Mouse (Mus musculus): ENCODE results near the gene Spred3. TPM values are rescaled to one million over a fixed set of nuclear protein-coding genes. Genes with fewer than 3 reads are reported as not detected.

The Spred3 gene
- total RNA-seq, 4 experiments from 2014 or later = 1.6 to 3.6 (median 2.6) TPM

GRCm38 (mm10) chr7:29134230-29134629, 36.0 kb downstream of the Spred3 start:
- DNase-seq (ENCODE audit: low spot score in 2 of 2) = no peak

- DNase-seq (ENCODE audit: low spot score in 2 of 2) = no peak
These were observed 41.5 kb downstream of the Spred3 start for GRCm38 (mm10) chr7:29128725-29129124.

DNA sequence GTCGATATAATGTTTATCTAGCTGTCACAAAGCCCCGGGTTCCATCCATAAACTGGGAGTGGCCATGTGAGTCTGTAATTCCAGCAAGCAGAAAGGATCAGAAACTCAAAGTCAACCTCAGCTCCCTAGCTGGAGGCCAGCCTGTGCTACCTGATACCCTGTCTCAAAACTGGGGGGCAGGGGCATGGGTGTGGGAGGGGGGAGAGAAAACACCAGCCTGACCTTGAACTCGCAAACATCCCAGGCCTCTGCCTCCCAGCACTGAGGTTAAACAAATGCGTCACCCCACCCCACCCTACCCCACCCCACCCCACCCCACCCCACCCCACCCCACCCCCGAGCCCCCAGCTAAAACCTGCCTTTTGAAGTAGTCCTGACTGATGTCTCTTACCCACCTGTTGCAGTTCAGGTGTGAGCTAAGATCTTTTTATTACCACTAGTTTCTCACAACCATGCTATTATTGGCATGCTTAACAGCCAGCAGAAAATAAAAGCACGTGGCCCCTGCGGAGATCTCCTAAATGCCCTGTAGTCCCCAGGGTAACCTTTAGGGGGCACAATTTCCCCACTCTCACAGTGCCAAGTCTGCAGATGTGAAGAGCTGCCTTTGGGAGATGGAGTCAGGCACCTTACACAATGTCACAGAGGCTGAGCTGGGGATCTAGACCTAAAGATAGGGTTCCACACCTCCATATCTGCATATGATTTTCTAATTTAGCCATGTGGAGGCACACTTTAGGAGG, 43.9 kb downstream of the Spred3 start:
- DNase-seq (ENCODE audit: low spot score in 2 of 2) = peak; percentile 74 to 79

DNA sequence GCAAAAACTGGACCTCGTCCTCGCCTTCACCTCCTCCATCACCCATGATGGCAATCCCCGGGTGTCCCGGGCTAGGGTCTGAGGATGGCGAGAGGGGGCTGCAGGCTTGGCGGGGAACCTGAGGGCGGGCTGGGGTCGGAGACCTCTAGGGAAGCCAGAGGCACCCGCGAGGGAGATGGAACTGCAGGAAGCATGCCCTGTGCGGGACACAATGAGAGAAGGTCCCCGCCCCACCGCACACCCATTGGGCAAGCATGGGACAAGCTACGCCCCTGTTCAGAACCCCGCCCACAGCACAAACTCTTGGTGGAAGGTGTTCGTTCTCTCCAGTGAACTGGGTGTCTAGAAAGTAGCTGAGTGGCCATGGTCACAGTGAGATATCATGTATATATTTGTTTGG, 45.2 kb downstream of the Spred3 start, which contains the start of gene Ryr1:
Gene Ryr1, minus strand, starts transcription at position 210 of the 400 bp plus-strand sequence.
- peak; percentile 77 to 86 for DNase-seq (ENCODE audit: low spot score in 2 of 2)

GRCm38 (mm10) chr7:29123531-29124358, 46.5 kb downstream of the Spred3 start:
- DNase-seq (ENCODE audit: low spot score in 2 of 2) = peak; percentile 77 to 90

DNA sequence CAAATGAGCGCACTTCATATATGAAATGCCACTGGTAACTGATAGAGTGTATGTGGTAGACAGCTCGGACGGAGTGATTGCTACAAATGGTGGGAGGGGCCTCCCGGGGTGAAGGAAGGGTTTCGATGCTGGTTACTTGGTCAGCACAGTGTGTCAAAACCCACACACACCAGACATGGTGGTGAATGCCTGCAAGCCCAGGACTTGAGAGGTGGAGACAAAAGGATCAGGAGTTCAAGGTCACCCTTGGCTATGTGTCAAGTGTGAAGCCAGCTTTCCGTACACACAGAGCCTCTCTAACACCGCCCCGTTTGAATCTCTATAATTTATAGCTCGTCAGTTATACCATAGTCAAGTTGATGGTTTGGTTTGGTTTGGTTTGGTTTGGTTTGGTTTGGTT, 47.4 kb downstream of the Spred3 start:
- DNase-seq (ENCODE audit: low spot score in 2 of 2) = no peak

- no peak for DNase-seq (ENCODE audit: low spot score in 2 of 2)
These were observed 50.7 kb downstream of the Spred3 start for GRCm38 (mm10) chr7:29119526-29119925.

GRCm38 (mm10) chr7:29118142-29118851, 51.9 kb downstream of the Spred3 start:
- DNase-seq (ENCODE audit: low spot score in 2 of 2) = no peak

GRCm38 (mm10) chr7:29108992-29109955, 60.9 kb downstream of the Spred3 start:
- DNase-seq (ENCODE audit: low spot score in 2 of 2) = peak in 1 of 2 experiments; percentile 36

Other genes with a start within 250 kb of the Spred3 start
- gene Actn4, start 208.1 kb downstream of the Spred3 start, total RNA-seq (2022) = 10 to 100 TPM; 21.3 to 36.9 (median 28.2) TPM
- gene Eif3k, start 188.5 kb downstream of the Spred3 start, total RNA-seq (2022) = 100 to 1,000 TPM; 130 to 143 (median 134) TPM
- under 1 TPM; 0.22 to 0.82 (median 0.41) TPM for gene Map4k1, start 188.4 kb downstream of the Spred3 start, total RNA-seq (2022)
- 1,000 to 10,000 TPM; 1,847 to 2,398 (median 2,093) TPM for gene Ryr1, start 45.2 kb downstream of the Spred3 start, total RNA-seq (2022)
- gene Rasgrp4, start 35.6 kb downstream of the Spred3 start, total RNA-seq (2022) = under 1 TPM; 0.24 to 0.67 (median 0.37) TPM
- 10 to 100 TPM in 3 of 4 experiments, 1 to 10 TPM in 1; 9.9 to 11.0 (median 10.5) TPM for gene Fam98c, start 14.2 kb downstream of the Spred3 start, total RNA-seq (2022)
- gene Ggn, start 201 bp downstream of the Spred3 start, total RNA-seq (2022) = under 1 TPM in 3 of 4 experiments, not detected in 1; 0.21 to 0.25 (median 0.24) TPM
- 100 to 1,000 TPM; 168 to 274 (median 229) TPM for gene Psmd8, start 10.3 kb upstream of the Spred3 start, total RNA-seq (2022)
- gene Catsperg1, start 43.6 kb upstream of the Spred3 start, total RNA-seq (2022) = under 1 TPM in 2 of 4 experiments, not detected in 2; 0.13 to 0.68 TPM
- under 1 TPM; 0.39 to 0.63 (median 0.49) TPM for gene Kcnk6, start 62.1 kb upstream of the Spred3 start, total RNA-seq (2022)
- 10 to 100 TPM; 36.9 to 39.3 (median 38.4) TPM for gene Yif1b, start 67.9 kb upstream of the Spred3 start, total RNA-seq (2022)
- gene 2200002D01Rik, start 78.1 kb upstream of the Spred3 start, total RNA-seq (2022) = under 1 TPM in 3 of 4 experiments, not detected in 1; 0.44 to 0.85 (median 0.79) TPM
- 10 to 100 TPM; 11.2 to 15.9 (median 12.5) TPM for gene Spint2, start 111.5 kb upstream of the Spred3 start, total RNA-seq (2022)
- gene Ppp1r14a, start 118.9 kb upstream of the Spred3 start, total RNA-seq (2022) = 1 to 10 TPM; 2.7 to 3.4 (median 3.0) TPM
- 1 to 10 TPM in 3 of 4 experiments, under 1 TPM in 1; 0.92 to 4.5 (median 2.0) TPM for gene Dpf1, start 133.5 kb upstream of the Spred3 start, total RNA-seq (2022)

All from gastrocnemius, adult 8-10 months (tissue).